Mouse (Mus musculus) stomach, embryonic 14.5 days (tissue): ENCODE data around the gene Agxt2. TPM values are rescaled to one million over a fixed set of nuclear protein-coding genes. Genes with fewer than 3 reads are reported as not detected.

Experiments
- ATAC-seq: fragments of 200-750 bp; cut with Nextera tagmentation; 2 replicates; pipeline ENCODE4 v1.8.0; 2017; ENCODE audit warnings: low read depth, moderate TSS enrichment; ENCODE audit not compliant: insufficient number of reproducible peaks, insufficient read depth, low FRiP score
- H3K27ac ChIP-seq: fragments of 300-500 bp; sonication (generic); 2 replicates; pipeline ENCODE4 v1.5.1; 2014; ENCODE audit warnings: mild to moderate bottlenecking, low read length, moderate library complexity, mixed read lengths
- H3K27me3 ChIP-seq: fragments of 300-500 bp; sonication (generic); 2 replicates; pipeline ENCODE4 v1.6.1; 2014; ENCODE audit warnings: low read length, control low read depth, mixed read lengths; ENCODE audit not compliant: control insufficient read depth, insufficient read depth
- H3K36me3 ChIP-seq: fragments of 300-500 bp; sonication (generic); 2 replicates; pipeline ENCODE4 v1.6.1; 2014; ENCODE audit warnings: mild to moderate bottlenecking, control low read depth, low read length, moderate library complexity, mixed read lengths; ENCODE audit not compliant: control insufficient read depth, insufficient read depth
- H3K4me1 ChIP-seq: fragments of 300-500 bp; sonication (generic); 2 replicates; pipeline ENCODE4 v1.6.1; 2014; ENCODE audit warnings: low read length, control low read depth, mixed read lengths; ENCODE audit not compliant: control insufficient read depth, insufficient read depth
- H3K4me2 ChIP-seq: fragments of 300-500 bp; sonication (generic); replicated peaks from 2 replicates; pipeline ENCODE4 v1.6.1; 2014; ENCODE audit warnings: low read depth, low read length, control low read depth
- H3K4me3 ChIP-seq: fragments of 300-500 bp; sonication (generic); 2 replicates; pipeline ENCODE4 v1.5.1; 2014; ENCODE audit warnings: low read depth, low read length, control low read depth
- H3K9ac ChIP-seq: fragments of 300-500 bp; sonication (generic); replicated peaks from 2 replicates; pipeline ENCODE4 v1.6.1; 2014; ENCODE audit warnings: low read depth, mild to moderate bottlenecking, control low read depth, low read length, moderate library complexity, mixed read lengths
- H3K9me3 ChIP-seq: fragments of 300-500 bp; sonication (generic); 2 replicates; pipeline ENCODE4 v1.6.1; 2016; ENCODE audit warnings: low read depth, low read length, control low read depth; ENCODE audit not compliant: control insufficient read depth
- WGBS: fragments of 180-500 bp; shearing (Covaris S2); extraction: QIAGEN DNeasy Blood & Tissue Kit; methylation state at CpG from one replicate; pipeline ENCODE4 v1.1.7; 2014; 5-methylcytosine and 5-hydroxymethylcytosine counted together
- polyA plus RNA-seq: library from polyadenylated mRNA; unstranded; fragments of >200 nt; fragmentation: Nextera tagmentation; extraction: Ambion mirVana; gene quantifications from 2 replicates; pipeline ENCODE4 v1.2.1, GENCODE M21; 2014

The Agxt2 gene
- polyA plus RNA-seq, 1 experiment from 2014 or later, result not detected

- 88% methylated on average over 2 of the region's 2 CpGs for WGBS
- H3K9ac ChIP-seq, result no peak overlapping the region
Observed at GRCm38 (mm10) chr15:10366331-10366730, 8.0 kb downstream of the Agxt2 start.

GRCm38 (mm10) chr15:10375404-10375803 is 17.1 kb downstream of the Agxt2 start:
- no peaks in the 10 kb centered on the region for H3K36me3 ChIP-seq
- H3K27me3 ChIP-seq, result no peaks in the 10 kb centered on the region
- no peak overlapping the region for H3K27ac ChIP-seq
- no peaks in the 10 kb centered on the region for H3K4me1 ChIP-seq
- H3K9me3 ChIP-seq, result no peaks in the 10 kb centered on the region
- ATAC-seq, result no peak
- H3K4me3 ChIP-seq, result no peak overlapping the region
- WGBS, result 42% methylated on average over 3 of the region's 3 CpGs
- H3K4me2 ChIP-seq, result no peak overlapping the region
- no peak overlapping the region for H3K9ac ChIP-seq

More at GRCm38 (mm10) chr15:10366331-10366730, 8.0 kb downstream of the Agxt2 start:
- Histone ChIP-seq H3K4me3 (no peak overlapping the region), H3K27ac (no peak overlapping the region), H3K9me3 (no peaks in the 10 kb centered on the region), H3K27me3 (no peaks in the 10 kb centered on the region), H3K4me1 (no peaks in the 10 kb centered on the region), H3K36me3 (no peaks in the 10 kb centered on the region), H3K4me2 (no peak overlapping the region)
- no peak for ATAC-seq

GRCm38 (mm10) chr15:10378338-10378959 is 20.1 kb downstream of the Agxt2 start:
- H3K27me3 ChIP-seq, result no peaks in the 10 kb centered on the region
- H3K9me3 ChIP-seq, result no peaks in the 10 kb centered on the region
- H3K4me3 ChIP-seq, result no peak overlapping the region
- H3K9ac ChIP-seq, result no peak overlapping the region
- H3K36me3 ChIP-seq, result no peaks in the 10 kb centered on the region
- WGBS, result 84% methylated on average over 4 of the region's 4 CpGs
- H3K27ac ChIP-seq, result no peak overlapping the region
- no peaks in the 10 kb centered on the region for H3K4me1 ChIP-seq
- ATAC-seq, result no peak
- H3K4me2 ChIP-seq, result no peak overlapping the region

- ATAC-seq, result no peak
- Histone ChIP-seq H3K27me3 (no peaks in the 10 kb centered on the region), H3K36me3 (no peaks in the 10 kb centered on the region), H3K9ac (no peak overlapping the region), H3K4me3 (no peak overlapping the region), H3K4me2 (no peak overlapping the region), H3K27ac (no peak overlapping the region), H3K9me3 (no peaks in the 10 kb centered on the region), H3K4me1 (no peaks in the 10 kb centered on the region)
- 83% methylated on average over 3 of the region's 3 CpGs for WGBS
Observed at GRCm38 (mm10) chr15:10379757-10380458, 21.6 kb downstream of the Agxt2 start.

- 76% methylated on average over 2 of the region's 2 CpGs for WGBS
- Histone ChIP-seq H3K9ac (no peak overlapping the region), H3K27ac (no peak overlapping the region), H3K27me3 (no peaks in the 10 kb centered on the region), H3K4me1 (no peaks in the 10 kb centered on the region), H3K4me2 (no peak overlapping the region), H3K4me3 (no peak overlapping the region), H3K9me3 (no peaks in the 10 kb centered on the region), H3K36me3 (no peaks in the 10 kb centered on the region)
- no peak for ATAC-seq
Observed at GRCm38 (mm10) chr15:10387263-10387662, 28.9 kb downstream of the Agxt2 start.

DNA sequence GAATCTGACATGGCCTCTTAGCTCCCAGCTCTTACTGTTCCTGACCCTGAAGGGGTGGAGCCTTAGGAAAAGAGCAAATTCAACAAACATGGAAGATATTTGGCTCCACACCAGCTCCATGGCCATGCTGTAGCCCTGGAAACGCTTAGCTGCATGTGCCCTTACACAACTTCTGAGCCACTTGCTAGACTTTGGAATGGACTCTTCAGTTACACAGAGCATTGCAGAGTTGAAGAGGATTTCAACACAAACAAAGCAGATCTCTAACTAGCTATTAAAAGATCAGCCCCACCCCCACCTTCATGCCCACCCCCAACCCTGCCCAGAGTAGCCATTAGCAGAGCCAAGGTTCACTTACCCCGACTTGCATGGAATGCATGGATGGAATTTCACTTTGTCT is 41.5 kb downstream of the Agxt2 start:
- H3K4me1 ChIP-seq, result no peaks in the 10 kb centered on the region
- no peak overlapping the region for H3K4me3 ChIP-seq
- no peaks in the 10 kb centered on the region for H3K27me3 ChIP-seq
- no peak for ATAC-seq
- no peak overlapping the region for H3K4me2 ChIP-seq
- WGBS, result 55% methylated on average over 2 of the region's 2 CpGs
- H3K27ac ChIP-seq, result no peak overlapping the region
- H3K9me3 ChIP-seq, result no peaks in the 10 kb centered on the region
- H3K9ac ChIP-seq, result no peak overlapping the region
- H3K36me3 ChIP-seq, result no peaks in the 10 kb centered on the region

GRCm38 (mm10) chr15:10400415-10400814 is 42.1 kb downstream of the Agxt2 start:
- no peak for ATAC-seq
- no peaks in the 10 kb centered on the region for H3K27me3 ChIP-seq
- WGBS, result 62% methylated on average over 3 of the region's 3 CpGs
- no peak overlapping the region for H3K9ac ChIP-seq
- H3K4me2 ChIP-seq, result no peak overlapping the region
- no peak overlapping the region for H3K27ac ChIP-seq
- H3K9me3 ChIP-seq, result no peaks in the 10 kb centered on the region
- H3K4me1 ChIP-seq, result no peaks in the 10 kb centered on the region
- no peak overlapping the region for H3K4me3 ChIP-seq
- no peaks in the 10 kb centered on the region for H3K36me3 ChIP-seq

GRCm38 (mm10) chr15:10409842-10410241 is 51.5 kb downstream of the Agxt2 start:
- Histone ChIP-seq H3K9ac (no peak overlapping the region), H3K27ac (no peak overlapping the region), H3K27me3 (no peaks in the 10 kb centered on the region), H3K9me3 (no peaks in the 10 kb centered on the region), H3K36me3 (no peaks in the 10 kb centered on the region), H3K4me3 (no peak overlapping the region), H3K4me2 (no peak overlapping the region), H3K4me1 (no peaks in the 10 kb centered on the region)
- no peak for ATAC-seq
- WGBS, result 84% methylated on average over 3 of the region's 3 CpGs
